Mouse (Mus musculus) hindbrain, embryonic 13.5 days (tissue): ENCODE measurements at regions not wholly inside any gene's neighbourhood (a gene's known extent, or its start where the extent isn't known, plus 50 kb on each side); places are given as distances from the start of the nearest gene placed in this dataset.

Experiments
- ATAC-seq: fragments of 200-750 bp; cut with Nextera tagmentation; 2 replicates; pipeline ENCODE4 v1.8.0; 2017; ENCODE audit warnings: moderate TSS enrichment; ENCODE audit not compliant: low FRiP score
- H3K27ac ChIP-seq: fragments of 300-500 bp; sonication (generic); 2 replicates; pipeline ENCODE4 v1.5.1; 2015; ENCODE audit warnings: inconsistent platforms, mild to moderate bottlenecking, moderate library complexity
- H3K27me3 ChIP-seq: fragments of 300-500 bp; sonication (generic); 2 replicates; pipeline ENCODE4 v1.6.1; 2015; ENCODE audit warnings: mild to moderate bottlenecking, inconsistent platforms
- H3K36me3 ChIP-seq: fragments of 300-500 bp; sonication (generic); 2 replicates; pipeline ENCODE4 v1.6.1; 2015; ENCODE audit warnings: mild to moderate bottlenecking, inconsistent platforms
- H3K4me1 ChIP-seq: fragments of 300-500 bp; sonication (generic); replicated peaks from 2 replicates; pipeline ENCODE4 v1.6.1; 2015; ENCODE audit warnings: inconsistent platforms
- H3K4me2 ChIP-seq: fragments of 300-500 bp; sonication (generic); 2 replicates; pipeline ENCODE4 v1.6.1; 2015; ENCODE audit warnings: inconsistent platforms, mild to moderate bottlenecking, moderate library complexity
- H3K4me3 ChIP-seq: fragments of 300-500 bp; sonication (generic); 2 replicates; pipeline ENCODE4 v1.5.1; 2015; ENCODE audit warnings: mild to moderate bottlenecking, inconsistent platforms
- H3K9ac ChIP-seq: fragments of 300-500 bp; sonication (generic); 2 replicates; pipeline ENCODE4 v1.6.1; 2015; ENCODE audit warnings: mild to moderate bottlenecking, inconsistent platforms
- H3K9me3 ChIP-seq: fragments of 300-500 bp; sonication (generic); 2 replicates; pipeline ENCODE4 v1.6.1; 2016; ENCODE audit warnings: inconsistent platforms
- WGBS: fragments of 180-500 bp; shearing (Covaris S2); methylation state at CpG from one replicate; pipeline ENCODE4 v1.1.7; 2015; 5-methylcytosine and 5-hydroxymethylcytosine counted together

DNA sequence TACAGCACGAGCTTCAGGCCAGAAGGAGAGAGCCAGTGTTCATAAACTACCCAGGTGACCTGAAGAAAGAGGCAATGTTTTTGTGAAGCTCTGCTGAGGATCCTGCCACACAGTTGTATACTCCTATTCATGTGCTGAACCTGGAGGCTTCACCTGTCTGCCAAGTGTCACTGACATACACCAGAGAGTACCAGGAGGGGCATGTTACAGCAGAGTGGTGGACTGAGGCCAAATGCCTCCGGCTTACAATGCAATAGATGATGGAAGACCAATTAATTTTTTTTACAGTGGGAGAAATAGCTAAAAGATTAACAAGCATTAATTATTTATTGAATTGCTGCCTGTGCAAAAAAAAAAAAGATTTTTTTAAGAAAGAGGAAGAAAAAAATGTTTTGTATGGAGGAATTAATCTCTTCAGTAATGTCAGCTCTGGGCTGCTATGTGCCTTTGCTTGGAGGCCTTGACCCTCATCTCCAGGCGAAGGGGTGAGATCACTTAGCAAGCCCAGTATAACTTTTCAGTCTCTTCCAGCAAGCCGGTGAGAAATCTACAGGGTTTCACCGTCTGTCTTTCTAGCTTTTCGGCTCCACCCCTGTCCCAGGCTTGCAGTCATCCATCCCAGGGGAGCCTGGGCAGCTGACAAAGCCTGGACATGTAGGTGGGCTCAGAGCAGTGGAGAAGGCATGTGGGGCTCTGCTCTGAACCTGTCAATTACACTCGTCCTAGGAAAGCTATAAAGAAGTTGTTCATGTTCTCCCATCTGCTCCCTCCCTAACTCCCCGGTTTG lies 144.0 kb upstream of the Tmem45b start:
- ATAC-seq, result no peak
- Histone ChIP-seq H3K4me3 (no peak overlapping the region), H3K36me3 (no peaks in the 10 kb centered on the region), H3K9ac (no peak overlapping the region), H3K4me2 (no peak overlapping the region), H3K27me3 (no peaks in the 10 kb centered on the region), H3K27ac (no peak overlapping the region), H3K4me1 (no peaks in the 10 kb centered on the region), H3K9me3 (no peaks in the 10 kb centered on the region)
- 75% methylated on average over 8 of the region's 8 CpGs for WGBS

GRCm38 (mm10) chr9:31606936-31607335 lies 142.7 kb upstream of the Tmem45b start:
- Histone ChIP-seq H3K4me1 (no peaks in the 10 kb centered on the region), H3K27me3 (no peaks in the 10 kb centered on the region), H3K4me3 (no peak overlapping the region), H3K9ac (no peak overlapping the region), H3K9me3 (no peaks in the 10 kb centered on the region), H3K27ac (no peak overlapping the region), H3K36me3 (no peaks in the 10 kb centered on the region), H3K4me2 (no peak overlapping the region)
- no peak for ATAC-seq
- WGBS, result 87% methylated on average over 6 of the region's 6 CpGs

- Histone ChIP-seq H3K36me3 (no peaks in the 10 kb centered on the region), H3K4me1 (no peaks in the 10 kb centered on the region), H3K27me3 (no peaks in the 10 kb centered on the region), H3K4me2 (no peak overlapping the region), H3K27ac (no peak overlapping the region), H3K4me3 (no peak overlapping the region), H3K9ac (no peak overlapping the region), H3K9me3 (no peaks in the 10 kb centered on the region)
- WGBS, result 84% methylated on average over 6 of the region's 6 CpGs
- ATAC-seq, result no peak
Observed at GRCm38 (mm10) chr9:31604497-31605090, 140.3 kb upstream of the Tmem45b start.

- Histone ChIP-seq H3K9ac (no peak overlapping the region), H3K27me3 (no peaks in the 10 kb centered on the region), H3K27ac (no peak overlapping the region), H3K9me3 (no peaks in the 10 kb centered on the region), H3K4me2 (no peak overlapping the region), H3K4me3 (no peak overlapping the region), H3K36me3 (no peaks in the 10 kb centered on the region), H3K4me1 (no peaks in the 10 kb centered on the region)
- ATAC-seq, result no peak
- WGBS, result 89% methylated on average over 4 of the region's 4 CpGs
Observed at GRCm38 (mm10) chr9:31602707-31603106, 138.4 kb upstream of the Tmem45b start.

DNA sequence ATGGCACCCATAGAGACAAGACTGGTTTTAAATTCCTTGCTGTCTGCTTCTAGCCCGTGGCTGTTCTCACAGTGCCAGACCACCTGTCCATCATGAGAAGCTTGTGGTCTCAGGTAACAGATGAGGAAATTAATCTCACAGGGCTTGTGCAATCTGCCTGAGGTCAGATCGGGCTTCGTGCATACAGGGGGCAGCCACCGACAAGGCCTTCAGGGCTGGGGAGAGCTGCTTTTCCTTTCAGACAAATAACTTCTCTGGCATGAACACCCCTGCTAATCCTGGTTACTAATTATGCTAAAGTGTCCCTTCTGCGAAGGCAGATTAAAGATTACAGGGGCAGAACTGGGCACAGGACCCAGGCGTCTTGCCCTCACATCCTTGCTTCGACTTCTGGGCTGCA lies 130.8 kb upstream of the Tmem45b start:
- no peaks in the 10 kb centered on the region for H3K27me3 ChIP-seq
- H3K9me3 ChIP-seq, result no peaks in the 10 kb centered on the region
- H3K4me1 ChIP-seq, result no peaks in the 10 kb centered on the region
- H3K36me3 ChIP-seq, result no peaks in the 10 kb centered on the region
- no peak overlapping the region for H3K27ac ChIP-seq
- no peak overlapping the region for H3K9ac ChIP-seq
- no peak overlapping the region for H3K4me2 ChIP-seq
- WGBS, result 84% methylated on average over 7 of the region's 7 CpGs
- no peak for ATAC-seq
- H3K4me3 ChIP-seq, result no peak overlapping the region

DNA sequence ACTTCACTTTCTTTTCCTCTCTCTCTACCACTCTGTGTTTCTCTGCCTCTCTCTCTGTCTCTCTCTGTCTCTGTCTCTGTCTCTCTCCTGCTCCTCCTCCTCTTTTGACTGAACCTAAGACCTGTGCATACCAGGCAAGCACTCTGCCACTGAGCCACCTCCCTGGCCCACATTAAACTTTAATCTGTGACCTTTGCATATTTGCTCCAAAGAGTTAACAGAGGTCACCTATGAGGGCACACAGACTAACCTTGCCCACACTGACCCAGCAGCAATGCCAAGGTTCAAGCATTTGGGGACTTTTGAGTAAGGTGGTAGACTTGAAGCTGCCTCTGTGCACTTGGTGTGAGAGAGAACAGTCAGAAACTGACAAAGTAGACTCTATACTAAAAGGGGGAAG lies 123.4 kb upstream of the Tmem45b start:
- no peaks in the 10 kb centered on the region for H3K27me3 ChIP-seq
- no peaks in the 10 kb centered on the region for H3K36me3 ChIP-seq
- H3K9ac ChIP-seq, result no peak overlapping the region
- H3K4me2 ChIP-seq, result no peak overlapping the region
- H3K9me3 ChIP-seq, result no peaks in the 10 kb centered on the region
- no peaks in the 10 kb centered on the region for H3K4me1 ChIP-seq
- ATAC-seq, result no peak
- no peak overlapping the region for H3K27ac ChIP-seq
- no peak overlapping the region for H3K4me3 ChIP-seq

GRCm38 (mm10) chr9:31583983-31584382 lies 119.7 kb upstream of the Tmem45b start:
- Histone ChIP-seq H3K4me3 (no peak overlapping the region), H3K9ac (no peak overlapping the region)
- 76% methylated on average over 10 of the region's 10 CpGs for WGBS

DNA sequence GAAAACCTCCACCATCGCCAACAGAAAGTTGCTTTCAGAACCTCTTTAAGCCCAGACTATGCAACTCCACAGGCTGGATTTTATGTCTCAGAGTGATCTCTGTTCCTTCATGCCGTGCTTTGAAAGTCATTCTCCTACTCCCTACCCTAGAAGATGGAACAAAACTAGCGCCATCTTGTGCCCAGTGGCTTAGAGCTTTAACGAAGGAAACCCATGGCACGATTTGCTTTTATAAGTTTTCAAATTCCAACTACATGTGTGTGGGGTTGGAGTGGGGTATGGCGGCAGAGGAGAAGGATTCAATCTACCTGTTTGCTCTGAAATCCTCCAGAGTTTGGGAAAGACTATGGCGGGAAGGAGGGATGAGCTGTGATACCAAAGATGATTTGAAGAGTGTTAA lies 118.7 kb upstream of the Tmem45b start:
- no peaks in the 10 kb centered on the region for H3K36me3 ChIP-seq
- H3K4me2 ChIP-seq, result no peak overlapping the region
- H3K9ac ChIP-seq, result no peak overlapping the region
- no peaks in the 10 kb centered on the region for H3K9me3 ChIP-seq
- no peaks in the 10 kb centered on the region for H3K4me1 ChIP-seq
- H3K27me3 ChIP-seq, result no peaks in the 10 kb centered on the region
- H3K27ac ChIP-seq, result no peak overlapping the region
- no peak for ATAC-seq
- H3K4me3 ChIP-seq, result no peak overlapping the region
- WGBS, result 83% methylated on average over 7 of the region's 7 CpGs

More at GRCm38 (mm10) chr9:31583983-31584382, 119.7 kb upstream of the Tmem45b start:
- no peak overlapping the region for H3K4me2 ChIP-seq
- no peak for ATAC-seq
- no peaks in the 10 kb centered on the region for H3K4me1 ChIP-seq
- H3K27ac ChIP-seq, result no peak overlapping the region
- H3K9me3 ChIP-seq, result no peaks in the 10 kb centered on the region
- no peaks in the 10 kb centered on the region for H3K36me3 ChIP-seq
- no peaks in the 10 kb centered on the region for H3K27me3 ChIP-seq

- H3K4me3 ChIP-seq, result no peak overlapping the region
- 90% methylated on average over 8 of the region's 8 CpGs for WGBS
Observed at GRCm38 (mm10) chr9:31578506-31579173, 114.4 kb upstream of the Tmem45b start.

GRCm38 (mm10) chr9:31577066-31577465 lies 112.8 kb upstream of the Tmem45b start:
- no peak overlapping the region for H3K4me2 ChIP-seq
- 75% methylated on average over 7 of the region's 7 CpGs for WGBS
- H3K9me3 ChIP-seq, result no peaks in the 10 kb centered on the region
- H3K27ac ChIP-seq, result no peak overlapping the region
- no peaks in the 10 kb centered on the region for H3K4me1 ChIP-seq
- no peaks in the 10 kb centered on the region for H3K36me3 ChIP-seq
- H3K4me3 ChIP-seq, result no peak overlapping the region
- ATAC-seq, result no peak
- H3K27me3 ChIP-seq, result no peaks in the 10 kb centered on the region
- no peak overlapping the region for H3K9ac ChIP-seq

More at GRCm38 (mm10) chr9:31578506-31579173, 114.4 kb upstream of the Tmem45b start:
- Histone ChIP-seq H3K4me1 (no peaks in the 10 kb centered on the region), H3K9ac (no peak overlapping the region), H3K36me3 (no peaks in the 10 kb centered on the region), H3K9me3 (no peaks in the 10 kb centered on the region), H3K27me3 (no peaks in the 10 kb centered on the region), H3K27ac (no peak overlapping the region), H3K4me2 (no peak overlapping the region)
- no peak for ATAC-seq

DNA sequence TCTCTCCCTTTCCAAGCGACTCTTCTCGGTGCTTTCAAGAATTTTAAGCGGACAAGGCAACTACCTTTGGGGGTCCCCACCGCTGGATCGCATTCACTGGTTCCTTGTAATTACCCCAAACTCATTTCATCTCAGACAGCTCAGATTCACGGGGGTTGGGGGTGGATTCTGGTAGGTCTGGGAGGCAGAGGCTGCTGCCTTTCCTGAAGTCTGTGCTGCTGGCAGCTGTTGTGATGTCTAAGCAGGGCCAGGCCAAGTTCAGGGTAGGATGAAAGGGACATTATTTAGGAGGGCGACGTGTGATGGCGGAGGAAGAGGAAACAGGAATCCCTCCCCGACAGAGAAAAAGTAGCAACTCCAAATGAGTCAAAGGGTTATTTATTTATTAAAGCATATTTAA lies 102.8 kb upstream of the Tmem45b start:
- no peak for ATAC-seq
- Histone ChIP-seq H3K27ac (no peak overlapping the region), H3K4me2 (no peak overlapping the region), H3K4me1 (no peaks in the 10 kb centered on the region; the same call in 1 of the 2 replicates), H3K4me3 (no peak overlapping the region), H3K36me3 (no peaks in the 10 kb centered on the region), H3K9me3 (no peaks in the 10 kb centered on the region), H3K27me3 (no peaks in the 10 kb centered on the region), H3K9ac (no peak overlapping the region)
- WGBS, result 80% methylated on average over 10 of the region's 10 CpGs

- H3K4me1 ChIP-seq, result no peaks in the 10 kb centered on the region; the same call in 1 of the 2 replicates
- H3K4me2 ChIP-seq, result no peak overlapping the region
- H3K4me3 ChIP-seq, result no peak overlapping the region
- H3K36me3 ChIP-seq, result no peaks in the 10 kb centered on the region
- no peaks in the 10 kb centered on the region for H3K9me3 ChIP-seq
- no peak overlapping the region for H3K9ac ChIP-seq
- ATAC-seq, result no peak
- 73% methylated on average over 31 of the region's 31 CpGs for WGBS
- H3K27me3 ChIP-seq, result no peaks in the 10 kb centered on the region
- no peak overlapping the region for H3K27ac ChIP-seq
Observed at GRCm38 (mm10) chr9:31566257-31567007, 102.2 kb upstream of the Tmem45b start.
